Mouse (Mus musculus): ENCODE measurements around the gene Tha1. TPM values are rescaled to one million over a fixed set of nuclear protein-coding genes. Genes with fewer than 3 reads are reported as not detected.

Tha1 gene
- polyA plus RNA-seq, 1 experiment: not detected

GRCm38 (mm10) chr11:117902282-117902681, 29.0 kb upstream of the Tha1 start:
- Histone ChIP-seq H3K4me1 (ENCODE audit: control insufficient read depth, insufficient read depth, low read length) (no peaks in the 10 kb centered on the region), H3K27ac (ENCODE audit: insufficient read depth, low read depth, low read length) (no peak overlapping the region), H3K4me3 (ENCODE audit: insufficient read depth, low read depth, low read length) (no peak overlapping the region)
- TF ChIP-seq CTCF (IDR thresholded peaks at IDR 0.05; ENCODE audit: insufficient read depth, low read depth, low read length): no peak
- TF ChIP-seq POLR2A (IDR thresholded peaks at IDR 0.05; ENCODE audit: insufficient read depth, low read depth, low read length): no peak
- whole genome bisulfite sequencing: 76% methylated on average over 2 of the region's 2 CpGs

GRCm38 (mm10) chr11:117896533-117896932, 23.3 kb upstream of the Tha1 start:
- no peak overlapping the region for H3K27ac ChIP-seq (ENCODE audit: insufficient read depth, low read depth, low read length)
- TF ChIP-seq POLR2A (IDR thresholded peaks at IDR 0.05; ENCODE audit: insufficient read depth, low read depth, low read length) (no peak), CTCF (IDR thresholded peaks at IDR 0.05; ENCODE audit: insufficient read depth, low read depth, low read length) (no peak)
- peaks cover 2% of the 10 kb centered on the region; the same call in 1 of the 2 replicates for H3K4me1 ChIP-seq (ENCODE audit: control insufficient read depth, insufficient read depth, low read length)
- 38% methylated on average over 2 of the region's 2 CpGs for WGBS
- no peak overlapping the region for H3K4me3 ChIP-seq (ENCODE audit: insufficient read depth, low read depth, low read length)

- 75% methylated on average over 10 of the region's 10 CpGs for WGBS
- Histone ChIP-seq H3K4me3 (ENCODE audit: insufficient read depth, low read depth, low read length) (no peak overlapping the region), H3K4me1 (ENCODE audit: control insufficient read depth, insufficient read depth, low read length) (peaks cover 14% of the 10 kb centered on the region), H3K27ac (ENCODE audit: insufficient read depth, low read depth, low read length) (no peak overlapping the region)
- TF ChIP-seq POLR2A (IDR thresholded peaks at IDR 0.05; ENCODE audit: insufficient read depth, low read depth, low read length) (no peak), CTCF (IDR thresholded peaks at IDR 0.05; ENCODE audit: insufficient read depth, low read depth, low read length) (no peak)
Measured at GRCm38 (mm10) chr11:117894676-117895075, 21.4 kb upstream of the Tha1 start.

GRCm38 (mm10) chr11:117892199-117892598, 18.9 kb upstream of the Tha1 start:
- Histone ChIP-seq H3K27ac (ENCODE audit: insufficient read depth, low read depth, low read length) (no peak overlapping the region), H3K4me3 (ENCODE audit: insufficient read depth, low read depth, low read length) (no peak overlapping the region), H3K4me1 (ENCODE audit: control insufficient read depth, insufficient read depth, low read length) (peaks cover 28% of the 10 kb centered on the region)
- no peak for TF ChIP-seq CTCF (IDR thresholded peaks at IDR 0.05; ENCODE audit: insufficient read depth, low read depth, low read length)
- 81% methylated on average over 6 of the region's 6 CpGs for WGBS

- H3K4me3 ChIP-seq (ENCODE audit: insufficient read depth, low read depth, low read length): no peak overlapping the region
- 96% methylated on average over 19 of the region's 19 CpGs for WGBS
- no peak overlapping the region for H3K27ac ChIP-seq (ENCODE audit: insufficient read depth, low read depth, low read length)
- H3K4me1 ChIP-seq (ENCODE audit: control insufficient read depth, insufficient read depth, low read length): peaks cover 28% of the 10 kb centered on the region
- no peak for TF ChIP-seq CTCF (IDR thresholded peaks at IDR 0.05; ENCODE audit: insufficient read depth, low read depth, low read length)
- TF ChIP-seq POLR2A (IDR thresholded peaks at IDR 0.05; ENCODE audit: insufficient read depth, low read depth, low read length): no peak
Measured at GRCm38 (mm10) chr11:117891581-117892175, 18.4 kb upstream of the Tha1 start.

- 54% methylated on average over 13 of the region's 13 CpGs for WGBS
- no peak overlapping the region for H3K4me3 ChIP-seq (ENCODE audit: insufficient read depth, low read depth, low read length)
- peaks cover 26% of the 10 kb centered on the region for H3K4me1 ChIP-seq (ENCODE audit: control insufficient read depth, insufficient read depth, low read length)
- no peak overlapping the region for H3K27ac ChIP-seq (ENCODE audit: insufficient read depth, low read depth, low read length)
- TF ChIP-seq CTCF (IDR thresholded peaks at IDR 0.05; ENCODE audit: insufficient read depth, low read depth, low read length) (no peak), POLR2A (IDR thresholded peaks at IDR 0.05; ENCODE audit: insufficient read depth, low read depth, low read length) (no peak)
Measured at GRCm38 (mm10) chr11:117890519-117891282, 17.4 kb upstream of the Tha1 start.

GRCm38 (mm10) chr11:117889887-117890340, 16.6 kb upstream of the Tha1 start:
- TF ChIP-seq CTCF (IDR thresholded peaks at IDR 0.05; ENCODE audit: insufficient read depth, low read depth, low read length) (no peak), POLR2A (IDR thresholded peaks at IDR 0.05; ENCODE audit: insufficient read depth, low read depth, low read length) (no peak)
- peaks cover 26% of the 10 kb centered on the region for H3K4me1 ChIP-seq (ENCODE audit: control insufficient read depth, insufficient read depth, low read length)
- no peak overlapping the region for H3K27ac ChIP-seq (ENCODE audit: insufficient read depth, low read depth, low read length)
- H3K4me3 ChIP-seq (ENCODE audit: insufficient read depth, low read depth, low read length): no peak overlapping the region
- 15% methylated on average over 11 of the region's 11 CpGs for WGBS

GRCm38 (mm10) chr11:117888853-117889822, 15.9 kb upstream of the Tha1 start:
- Histone ChIP-seq H3K27ac (ENCODE audit: insufficient read depth, low read depth, low read length) (no peak overlapping the region), H3K4me3 (ENCODE audit: insufficient read depth, low read depth, low read length) (peak overlapping the region; percentile 16), H3K4me1 (ENCODE audit: control insufficient read depth, insufficient read depth, low read length) (peaks cover 26% of the 10 kb centered on the region)
- WGBS: 13% methylated on average over 33 of the region's 33 CpGs
- no peak for TF ChIP-seq POLR2A (IDR thresholded peaks at IDR 0.05; ENCODE audit: insufficient read depth, low read depth, low read length)
- TF ChIP-seq CTCF (IDR thresholded peaks at IDR 0.05; ENCODE audit: insufficient read depth, low read depth, low read length): no peak

All from olfactory bulb, adult 2 months (tissue).